Comparison of ENCODE assay signal across 8 mouse cellular contexts in genomic region chr8:18059526-18059925, GRCm38 (mm10).
"Had no signal": no experiment of that assay in that cellular context is flagged by ENCODE, and none has a peak within 500 bp of the region (broad histone marks: within the 10 kb centered on the region; RNA-seq: fewer than 3 reads in every experiment).

No protein-coding gene starts in this region.

- DNase-seq: liver, postnatal 0 days; lung, adult 2 months; lung, postnatal 14 days; lung, postnatal 36 days; right cerebral cortex, postnatal 25 days; thymus, adult 2 months; thymus, postnatal 25 days; thymus, postnatal 4 days had no signal
